Mouse (Mus musculus) ES-E14 (cell line): ENCODE data around the gene Sytl3. TPM values are rescaled to one million over a fixed set of nuclear protein-coding genes. Genes with fewer than 3 reads are reported as not detected.

ENCODE experiments used
- DNase-seq: peaks from one replicate; pipeline ENCODE4 v3.0.0-alpha.2; 2013; ENCODE audit warnings: low read depth, low spot score
- H3K27ac ChIP-seq: 2 replicates; pipeline ENCODE4 v1.5.1; 2012; ENCODE audit warnings: low read depth, mild to moderate bottlenecking, low read length, moderate library complexity, mixed read lengths; ENCODE audit not compliant: poor library complexity, insufficient read depth, severe bottlenecking
- H3K36me3 ChIP-seq: 2 replicates; pipeline ENCODE4 v1.6.1; 2012; ENCODE audit warnings: mild to moderate bottlenecking, low read length, moderate library complexity, mixed read lengths; ENCODE audit not compliant: control insufficient read depth, poor library complexity, insufficient read depth, severe bottlenecking
- H3K4me1 ChIP-seq, 2 experiments: fragments of 150-350 bp in 1 of 2; sonication (generic) in 1 of 2; 2 replicates each; pipeline ENCODE4 v1.6.1; 2012; ENCODE audit warnings: low read length in 2 of 2, mild to moderate bottlenecking in 1 of 2, mixed read lengths in 1 of 2; ENCODE audit not compliant: control insufficient read depth in 2 of 2, insufficient read depth in 2 of 2, poor library complexity in 1 of 2
- H3K4me3 ChIP-seq, 2 experiments: fragments of 150-350 bp in 1 of 2; sonication (generic) in 1 of 2; 2 replicates each; pipeline ENCODE4 v1.5.1; 2012; ENCODE audit warnings: low read length in 2 of 2, low read depth in 1 of 2, mild to moderate bottlenecking in 1 of 2, mixed read lengths in 1 of 2; ENCODE audit not compliant: insufficient read depth in 1 of 2, poor library complexity in 1 of 2, severe bottlenecking in 1 of 2
- H3K9ac ChIP-seq: 2 replicates; pipeline ENCODE4 v1.6.1; 2012; ENCODE audit warnings: low read depth, mild to moderate bottlenecking, low read length, mixed read lengths; ENCODE audit not compliant: poor library complexity, insufficient read depth, severe bottlenecking
- H3K9me3 ChIP-seq: fragments of 150-350 bp; sonication (generic); 2 replicates; pipeline ENCODE4 v1.6.1; 2012; ENCODE audit warnings: low read depth, mild to moderate bottlenecking, low read length; ENCODE audit not compliant: control insufficient read depth, insufficient read depth
- CHD2 ChIP-seq: IDR thresholded peaks from 2 replicates; pipeline ENCODE4 v1.6.1; 2014; ENCODE audit warnings: mild to moderate bottlenecking, low read depth, low read length, inconsistent platforms
- HCFC1 ChIP-seq: IDR thresholded peaks from 2 replicates; pipeline ENCODE4 v1.6.1; 2012; ENCODE audit warnings: low read length, inconsistent platforms, borderline replicate concordance; ENCODE audit not compliant: insufficient read depth
- MAFK ChIP-seq: IDR thresholded peaks from 2 replicates; pipeline ENCODE4 v1.6.1; 2014; ENCODE audit warnings: mild to moderate bottlenecking, low read depth, low read length, inconsistent platforms; ENCODE audit not compliant: insufficient read depth
- ZC3H11A ChIP-seq: IDR thresholded peaks from 2 replicates; pipeline ENCODE4 v1.6.1; 2012; ENCODE audit warnings: low read depth, mild to moderate bottlenecking, inconsistent platforms, low read length, borderline replicate concordance
- ZNF384 ChIP-seq: IDR thresholded peaks from 2 replicates; pipeline ENCODE4 v1.6.1; 2012; ENCODE audit warnings: low read depth, low read length, inconsistent platforms
- in situ Hi-C, 2 experiments: fragments of 600-800 bp; cut with MboI; formaldehyde crosslinking; loops; one replicate each; pipeline ENCODE4 v1.15.1; 2025; ENCODE audit warnings: low sequenced_read_pairs in 2 of 2, inconsistent platforms in 1 of 2; ENCODE audit not compliant: unreplicated experiment in 2 of 2
- total RNA-seq: library from RNA; depleted of rRNA; stranded (reverse); fragments of 300-350 nt; gene quantifications from 2 replicates; pipeline ENCODE4 v1.2.3, GENCODE M21; 2012

The Sytl3 gene
- total RNA-seq, 1 experiment: 7.0 TPM

DNA sequence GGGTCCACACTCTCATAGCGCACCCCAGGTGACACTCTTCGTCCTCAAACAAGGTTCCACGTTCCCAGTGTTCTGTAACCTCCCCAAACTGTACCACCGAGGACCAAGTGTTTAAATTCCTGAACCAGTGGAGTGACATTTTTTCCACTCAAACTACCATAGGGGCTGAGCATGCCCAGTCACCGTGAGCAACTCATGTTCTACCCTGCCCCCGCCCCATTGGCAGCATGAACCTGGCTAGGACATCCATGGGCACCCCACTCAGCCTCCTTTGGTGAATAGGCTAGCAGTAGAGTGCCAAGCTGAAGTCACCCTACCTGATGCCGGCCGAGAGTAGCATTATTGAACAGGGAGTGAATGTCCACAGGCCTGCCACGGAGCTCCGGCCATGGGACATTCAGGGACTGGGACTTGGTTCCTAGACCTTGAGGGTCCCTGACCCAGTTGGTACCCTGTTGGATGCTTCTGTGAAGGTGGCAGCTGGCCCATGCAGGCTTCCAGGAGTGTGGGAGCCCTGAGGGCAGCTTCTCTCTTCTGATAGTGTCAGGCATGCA, 74.5 kb downstream of the Sytl3 start:
- TF ChIP-seq CHD2 (no peak), ZC3H11A (no peak)
- Histone ChIP-seq H3K9ac (no peak overlapping the region), H3K4me3 (no peak overlapping the region), H3K36me3 (peaks cover 21% of the 10 kb centered on the region), H3K9me3 (peaks cover 21% of the 10 kb centered on the region), H3K4me1 (no peaks in the 10 kb centered on the region), H3K27ac (no peak overlapping the region)
- in situ Hi-C loops: no loop called here
- no peak for DNase-seq

- Histone ChIP-seq H3K27ac (no peak overlapping the region), H3K4me1 (no peaks in the 10 kb centered on the region), H3K36me3 (peaks cover 35% of the 10 kb centered on the region), H3K4me3 (no peak overlapping the region), H3K9me3 (peaks cover 33% of the 10 kb centered on the region), H3K9ac (no peak overlapping the region)
- in situ Hi-C loops: no loop called here
- no peak for DNase-seq
- TF ChIP-seq ZC3H11A: no peak
- no peak for TF ChIP-seq MAFK
- no peak for TF ChIP-seq ZNF384
- TF ChIP-seq CHD2: no peak
- no peak for TF ChIP-seq HCFC1
Measured at GRCm38 (mm10) chr17:6734746-6735441, 76.0 kb downstream of the Sytl3 start.

- peaks cover 48% of the 10 kb centered on the region for H3K9me3 ChIP-seq
- no peak overlapping the region for H3K27ac ChIP-seq
Measured at GRCm38 (mm10) chr17:6736306-6737272, 77.7 kb downstream of the Sytl3 start.

DNA sequence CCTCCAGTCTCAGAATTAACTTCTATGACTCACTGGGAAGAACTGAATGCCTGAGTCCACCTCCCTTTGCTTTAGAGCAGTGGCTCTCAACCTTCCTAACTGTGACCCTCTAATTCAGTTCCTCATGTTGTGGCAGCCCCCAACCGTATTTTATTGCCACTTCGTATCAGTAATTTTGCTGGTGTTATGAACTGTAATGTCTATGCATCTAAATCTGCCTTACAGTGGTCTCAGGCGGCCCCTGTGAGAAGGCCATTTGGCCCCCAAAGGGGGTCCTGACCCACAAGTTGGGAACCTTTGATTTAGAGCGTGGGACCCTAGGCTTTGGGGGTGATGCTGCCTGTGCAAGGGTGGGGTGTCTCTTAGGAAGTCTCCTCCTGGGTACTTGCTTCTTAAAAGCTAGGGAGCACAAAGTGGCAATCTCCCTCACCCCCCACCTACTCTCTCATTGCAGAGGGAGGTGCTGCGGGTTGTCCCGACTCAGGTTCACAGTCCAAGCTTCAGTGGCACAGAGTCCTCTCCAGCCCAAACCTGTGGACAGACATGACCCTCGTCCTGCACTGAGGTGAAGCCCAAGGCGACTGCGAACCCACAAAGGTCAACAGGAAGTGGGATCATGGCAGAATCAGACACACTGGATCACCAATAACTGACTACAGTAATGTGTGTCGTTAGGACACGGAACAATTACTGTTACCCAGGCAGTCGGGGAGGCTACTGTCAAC, 78.5 kb downstream of the Sytl3 start:
- DNase-seq: no peak
- peak overlapping the region; percentile 4; the same call in 1 of the 2 replicates for H3K27ac ChIP-seq
- H3K36me3 ChIP-seq: peaks cover 61% of the 10 kb centered on the region

More at GRCm38 (mm10) chr17:6736306-6737272, 77.7 kb downstream of the Sytl3 start:
- DNase-seq: no peak
- Histone ChIP-seq H3K36me3 (peaks cover 52% of the 10 kb centered on the region), H3K4me1 (no peaks in the 10 kb centered on the region), H3K4me3 (no peak overlapping the region), H3K9ac (no peak overlapping the region)
- in situ Hi-C loops: no loop called here
- TF ChIP-seq HCFC1 (no peak), ZC3H11A (no peak), MAFK (no peak), ZNF384 (no peak), CHD2 (no peak)

More for the DNA sequence above, 78.5 kb downstream of the Sytl3 start:
- H3K4me3 ChIP-seq: no peak overlapping the region
- in situ Hi-C loops: no loop called here
- no peak overlapping the region for H3K9ac ChIP-seq
- no peaks in the 10 kb centered on the region for H3K4me1 ChIP-seq
- H3K9me3 ChIP-seq: peaks cover 53% of the 10 kb centered on the region
- no peak for TF ChIP-seq MAFK
- TF ChIP-seq HCFC1: no peak
- no peak for TF ChIP-seq CHD2
- TF ChIP-seq ZC3H11A: no peak
- no peak for TF ChIP-seq ZNF384
